Mouse (Mus musculus): ENCODE data around the gene Pnkd.
"Not testable (repeated sequence)": the region's sequence is repeated elsewhere in the genome, so short reads cannot be mapped to it uniquely, and the experiment has no call there.

Pnkd gene

DNA sequence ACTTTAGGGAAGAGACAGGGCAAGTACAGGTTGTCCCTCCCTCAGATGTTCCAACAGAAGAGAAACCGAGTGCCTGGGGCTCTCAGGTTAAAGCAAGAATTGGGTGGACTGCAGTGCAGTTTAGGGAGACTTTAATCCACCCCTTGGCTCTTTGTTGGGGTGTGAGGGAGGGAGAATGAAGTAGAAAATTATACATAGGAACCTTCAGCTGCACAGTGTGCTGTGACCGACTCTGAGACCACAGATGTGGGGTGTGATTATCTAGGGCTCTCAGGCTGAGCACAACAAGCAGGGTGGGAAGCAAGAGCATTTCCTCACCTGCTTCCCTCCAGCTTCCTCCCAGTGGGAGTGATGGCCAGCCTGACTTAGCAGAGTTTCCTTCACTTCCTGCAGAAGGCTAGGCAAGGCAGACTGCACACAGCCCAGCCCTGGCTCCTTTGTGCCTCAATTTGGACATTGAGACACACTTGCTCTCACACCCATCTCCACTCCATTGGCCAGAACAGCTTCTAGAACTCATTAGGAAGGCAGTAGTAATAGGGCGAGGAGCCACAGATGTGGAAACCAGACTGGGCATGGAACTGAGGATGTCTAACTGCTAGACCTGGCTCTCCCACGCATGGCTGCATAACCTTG is 46.4 kb downstream of the Pnkd start:
- DNase-seq (ENCODE audit: low spot score): peak; percentile 13

DNA sequence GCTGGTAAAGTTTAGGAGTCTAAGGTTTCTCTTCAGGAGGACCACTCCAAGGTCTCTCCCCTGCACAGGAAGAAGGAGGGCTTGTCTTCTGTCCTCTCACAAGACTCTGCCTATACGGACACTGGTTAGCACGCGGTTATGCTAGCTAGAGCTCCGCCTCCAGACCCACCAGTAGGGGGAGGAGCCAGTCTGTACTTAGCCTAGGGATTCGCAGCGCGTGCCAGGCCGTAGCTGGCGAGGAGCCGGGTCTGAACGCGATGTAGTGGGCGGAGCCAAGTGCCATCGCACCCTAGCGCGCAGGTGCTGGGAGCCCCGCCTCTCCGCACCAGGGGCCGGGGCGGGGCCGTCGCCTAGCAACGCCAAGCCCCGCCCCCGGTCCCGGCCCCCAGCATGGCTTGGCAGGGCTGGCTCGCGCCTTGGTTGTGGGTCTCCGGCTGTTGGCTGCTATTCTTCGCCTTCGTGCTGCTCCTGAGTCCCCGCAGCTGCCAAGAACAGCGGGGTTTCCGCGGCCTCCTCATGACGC is 47.6 kb downstream of the Pnkd start:
- DNase-seq (ENCODE audit: low spot score): peak; percentile 96

GRCm38 (mm10) chr1:74332930-74333329 is 48.2 kb downstream of the Pnkd start:
- DNase-seq (ENCODE audit: low spot score): no peak

GRCm38 (mm10) chr1:74334607-74335006 is 49.9 kb downstream of the Pnkd start:
- DNase-seq (ENCODE audit: low spot score): no peak

- DNase-seq (ENCODE audit: low spot score): no peak
These were observed 50.3 kb downstream of the Pnkd start for GRCm38 (mm10) chr1:74335033-74335432.

- DNase-seq (ENCODE audit: low spot score): no peak
These were observed 50.9 kb downstream of the Pnkd start for GRCm38 (mm10) chr1:74335436-74336170.

DNA sequence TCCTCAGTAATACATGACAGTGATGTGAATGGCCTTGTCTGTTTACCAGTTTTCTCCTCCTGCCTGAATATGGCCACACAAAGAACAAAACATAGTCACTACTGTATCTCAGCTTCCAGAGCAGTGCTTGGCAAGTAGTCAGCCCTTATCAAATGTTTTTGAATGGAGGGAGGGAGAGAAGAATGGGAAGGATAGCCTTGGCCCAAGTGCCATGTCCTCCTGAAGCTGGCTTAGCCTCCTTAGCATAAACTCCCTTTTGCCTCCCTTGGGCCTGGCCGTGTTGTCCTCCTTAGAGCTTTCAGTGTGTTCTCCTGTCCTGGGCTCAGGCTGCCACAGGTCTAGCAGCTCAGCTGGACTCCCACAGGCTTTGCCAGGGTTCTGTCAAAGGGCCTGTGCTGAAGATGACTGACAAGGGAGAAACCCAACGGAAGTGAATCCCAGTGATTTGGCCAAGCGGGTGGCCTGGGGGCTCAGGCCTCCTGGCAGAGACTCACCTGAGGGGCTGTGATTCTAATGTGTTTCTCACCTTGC is 52.6 kb downstream of the Pnkd start:
- DNase-seq (ENCODE audit: low spot score): no peak

DNA sequence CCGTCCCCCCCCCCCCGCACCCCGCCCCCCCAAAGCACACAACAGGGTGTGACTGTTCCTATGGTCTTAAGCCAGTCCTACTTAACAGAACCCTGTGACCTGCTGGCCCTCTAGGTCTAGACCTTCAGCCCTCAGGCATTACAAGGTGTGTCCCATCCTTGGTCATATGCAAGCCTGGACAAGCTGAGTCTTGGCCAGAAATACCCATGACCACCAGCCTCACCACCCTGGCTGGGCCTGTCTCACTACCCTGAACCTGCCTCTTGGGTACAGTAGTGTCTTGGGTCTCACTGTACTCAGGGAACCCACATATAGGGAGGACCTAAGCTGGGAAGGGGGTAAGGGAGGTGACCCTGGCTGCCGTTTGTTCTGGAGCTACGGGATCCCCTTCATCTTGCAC is 53.3 kb downstream of the Pnkd start:
- no peak for DNase-seq (ENCODE audit: low spot score)

- DNase-seq (ENCODE audit: low spot score): no peak
These were observed 53.9 kb downstream of the Pnkd start for GRCm38 (mm10) chr1:74338626-74339025.

DNA sequence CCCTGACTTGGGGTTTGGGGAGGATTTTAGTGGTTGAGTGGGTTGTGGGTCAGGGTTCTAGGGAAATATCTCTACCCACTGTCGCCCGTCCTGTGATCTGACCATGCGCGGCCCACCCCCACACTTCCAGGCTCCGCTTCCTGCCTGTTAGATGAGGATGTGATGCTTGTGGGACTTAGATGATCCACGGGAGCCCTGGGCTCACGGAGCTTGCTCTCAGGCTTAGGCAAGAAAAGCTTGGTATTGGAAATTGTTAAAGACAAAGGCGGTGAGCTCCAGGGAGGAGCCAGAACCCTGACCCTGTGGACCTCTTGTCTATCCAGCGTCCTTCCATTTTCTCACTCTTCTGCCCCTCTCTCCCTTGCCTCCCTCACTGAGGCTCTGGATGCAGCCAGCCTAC is 55.2 kb downstream of the Pnkd start:
- no peak for DNase-seq (ENCODE audit: low spot score)

GRCm38 (mm10) chr1:74340361-74340764 is 55.6 kb downstream of the Pnkd start:
- DNase-seq (ENCODE audit: low spot score): no peak

DNA sequence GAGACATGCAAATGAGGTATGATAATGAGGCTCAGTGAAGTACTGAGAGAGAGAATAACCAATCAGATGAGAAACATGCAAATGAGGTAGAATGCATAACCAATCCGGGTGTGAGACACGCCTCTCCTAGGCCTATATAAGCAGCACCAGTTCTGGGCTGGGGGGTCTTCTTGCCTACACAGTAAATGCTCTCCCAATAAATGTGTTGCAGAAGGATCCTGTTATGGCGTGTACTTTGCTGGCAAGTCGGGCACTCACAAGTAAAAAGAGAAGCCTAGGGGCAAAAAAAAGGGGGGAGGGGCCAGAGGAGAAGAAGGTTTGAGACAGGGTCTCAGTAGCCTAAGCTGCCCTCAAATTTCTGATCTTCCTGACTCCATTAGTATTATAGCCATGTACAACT is 56.3 kb downstream of the Pnkd start:
- not testable (repeated sequence) for DNase-seq (ENCODE audit: low spot score)

- no peak for DNase-seq (ENCODE audit: low spot score)
These were observed 57.2 kb downstream of the Pnkd start for GRCm38 (mm10) chr1:74341898-74342297.

DNA sequence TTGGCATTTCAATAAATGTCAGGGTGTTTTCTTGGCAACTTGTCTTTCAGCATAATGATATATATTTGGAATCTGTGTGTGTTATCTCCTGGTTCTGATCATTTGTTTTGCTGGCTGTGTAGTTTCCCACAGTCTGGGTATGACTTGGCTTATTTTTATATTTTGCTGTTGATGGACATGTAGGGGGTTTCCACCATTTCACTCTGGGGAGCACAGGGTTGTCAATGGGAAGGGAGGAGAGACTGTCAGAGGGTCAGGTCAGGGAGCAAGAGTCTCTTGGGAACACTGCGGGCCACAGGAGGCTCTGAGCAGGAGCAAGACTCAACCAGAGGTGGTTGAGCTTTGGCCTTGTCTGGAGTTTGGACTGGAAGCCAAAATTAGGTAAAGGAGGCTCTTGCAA is 57.6 kb downstream of the Pnkd start:
- no peak for DNase-seq (ENCODE audit: low spot score)

GRCm38 (mm10) chr1:74343161-74343560 is 58.4 kb downstream of the Pnkd start:
- DNase-seq (ENCODE audit: low spot score): no peak

DNA sequence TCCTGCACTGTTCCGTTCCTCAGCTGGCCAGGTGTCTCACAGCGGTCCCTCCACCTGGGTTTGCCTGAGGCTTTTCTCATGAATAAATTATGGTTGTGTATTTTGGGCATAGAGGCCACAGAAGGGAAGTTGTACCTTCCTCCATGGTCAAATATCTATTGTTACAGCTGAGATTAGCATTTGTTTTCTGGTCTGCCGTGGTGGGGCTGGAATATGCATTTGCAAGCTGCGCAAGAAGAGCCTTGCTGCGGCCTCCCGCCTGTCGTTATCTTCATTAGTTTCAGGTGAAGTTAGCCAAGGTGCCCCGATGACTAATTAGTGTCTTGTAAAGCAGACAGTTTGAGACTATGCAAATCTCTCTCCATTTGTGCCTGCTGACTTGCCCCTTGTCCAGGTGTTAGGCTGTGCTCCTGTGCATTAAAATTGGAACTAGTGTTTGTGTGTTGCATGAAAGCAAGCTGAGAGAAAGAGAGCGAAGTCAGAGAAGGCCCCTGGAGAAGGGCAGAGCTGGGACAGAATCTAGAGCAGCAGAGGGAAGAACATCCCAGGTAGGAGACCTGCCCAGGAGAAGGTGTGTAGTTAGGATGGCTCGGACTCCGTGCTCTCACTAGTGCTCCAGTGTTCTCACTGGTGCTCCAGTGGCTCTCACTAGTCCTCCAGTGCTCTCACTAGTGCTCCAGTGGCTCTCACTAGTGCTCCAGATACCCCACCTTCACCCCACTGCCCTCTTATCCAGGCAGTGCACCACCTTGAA is 59.6 kb downstream of the Pnkd start:
- no peak for DNase-seq (ENCODE audit: low spot score)

GRCm38 (mm10) chr1:74351185-74351769 is 66.5 kb downstream of the Pnkd start:
- DNase-seq (ENCODE audit: low spot score): no peak

- no peak for DNase-seq (ENCODE audit: low spot score)
These were observed 67.9 kb downstream of the Pnkd start for GRCm38 (mm10) chr1:74352532-74353096.

DNA sequence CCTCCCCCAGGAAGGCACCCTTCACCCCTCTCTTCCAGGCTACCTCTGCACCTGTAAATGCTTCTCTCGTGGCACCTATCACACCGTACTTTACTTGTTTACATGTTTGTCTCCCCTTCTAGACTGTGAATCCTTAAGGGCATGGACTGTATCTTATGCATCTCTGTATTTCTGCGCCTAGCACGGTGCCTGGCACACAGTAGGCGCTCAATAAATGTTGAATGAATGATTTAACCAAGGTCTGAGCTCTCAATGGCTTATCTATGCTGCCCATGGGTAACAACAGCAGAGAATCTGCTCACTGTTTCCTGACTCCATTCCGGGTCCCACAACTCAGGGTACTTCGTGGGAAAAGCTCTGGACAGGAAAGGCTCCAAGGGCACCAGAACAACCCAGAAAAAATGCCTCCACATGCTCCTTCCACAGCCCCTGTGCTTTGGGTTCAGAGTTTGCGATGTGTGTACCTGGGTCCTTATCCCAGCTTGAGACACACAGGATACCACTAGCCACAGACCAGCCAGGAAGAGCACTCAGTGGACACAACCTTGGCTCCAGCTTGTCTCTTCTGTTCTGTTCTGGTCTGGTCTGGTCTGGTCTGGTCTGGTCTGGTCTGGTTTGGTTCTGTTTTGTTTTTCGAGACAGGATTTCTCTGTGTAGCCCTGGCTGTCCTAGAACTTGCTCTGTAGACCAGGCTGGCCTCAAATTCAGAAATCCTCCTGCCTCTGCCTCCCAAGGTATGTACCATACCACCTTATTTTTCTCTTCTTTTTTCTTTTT is 68.9 kb downstream of the Pnkd start:
- no peak for DNase-seq (ENCODE audit: low spot score)

DNA sequence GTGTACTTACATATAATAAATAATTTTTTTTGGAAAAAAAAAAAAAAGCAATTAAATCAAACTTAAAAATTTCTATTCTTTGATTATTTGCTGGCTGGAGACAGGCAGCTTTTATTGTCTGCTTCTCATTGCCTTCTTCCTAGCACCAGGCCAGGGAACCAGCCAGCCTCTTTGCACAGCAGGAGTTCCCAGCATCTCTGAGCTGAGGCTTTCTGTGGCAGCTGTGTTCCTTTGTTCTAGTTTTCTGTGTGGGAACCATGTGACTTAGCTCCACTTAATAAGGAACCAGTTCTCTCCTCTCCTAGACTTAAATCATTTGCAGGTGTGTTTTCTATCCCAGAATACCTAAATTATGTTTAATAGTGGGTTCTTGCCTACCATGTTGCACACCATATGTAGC is 72.8 kb downstream of the Pnkd start:
- no peak for DNase-seq (ENCODE audit: low spot score)

DNA sequence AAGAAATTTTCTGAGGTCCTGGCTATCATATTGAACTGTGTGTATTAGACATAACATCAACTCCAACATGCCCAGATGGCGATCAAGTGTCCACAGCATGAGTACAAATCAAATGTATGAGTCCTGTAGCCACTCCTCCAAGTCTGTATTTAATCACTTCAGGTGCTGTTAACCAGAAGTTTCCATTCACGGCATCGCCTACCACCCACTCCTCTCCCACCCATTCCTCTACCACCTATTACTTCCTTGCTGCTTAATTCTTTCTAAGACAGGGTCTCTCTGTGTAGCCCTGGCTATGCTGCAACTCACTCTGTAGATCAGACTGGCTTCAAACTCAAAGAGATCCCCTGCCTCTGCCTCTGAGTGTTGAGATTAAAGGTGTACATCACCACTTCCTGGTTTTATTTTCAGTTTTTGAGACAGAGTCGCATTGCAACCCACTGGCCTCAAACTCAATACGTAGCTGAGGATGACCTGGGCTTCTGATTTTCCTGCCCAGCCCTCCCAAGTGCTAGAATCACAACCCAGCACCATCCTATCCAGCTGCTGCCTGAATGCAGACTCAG is 75.3 kb downstream of the Pnkd start:
- no peak for DNase-seq (ENCODE audit: low spot score)

All from ovary, postnatal 14 days (tissue).